Mouse (Mus musculus): ENCODE measurements around the gene Fbxl16.

GRCm38 (mm10) chr17:25817662-25818061 lies 8.8 kb downstream of the Fbxl16 start:
- no peak for TF ChIP-seq CTCF (IDR thresholded peaks at IDR 0.05)
- TF ChIP-seq POLR2A (IDR thresholded peaks at IDR 0.05; ENCODE audit: insufficient read depth, low read depth, low read length): no peak

Measured in heart, adult 2 months (tissue).